Mouse (Mus musculus) left cerebral cortex, adult 2 months (tissue): Measurements from ENCODE around the gene Lamc2. TPM values are rescaled to one million over a fixed set of nuclear protein-coding genes. Genes with fewer than 3 reads are reported as not detected.
"Not testable (repeated sequence)": the region's sequence is repeated elsewhere in the genome, so short reads cannot be mapped to it uniquely, and the experiment has no call there.

Experiments used
- DNase-seq, 2 experiments: peaks; one replicate each; pipeline ENCODE4 v3.0.0; 2021 to 2022; ENCODE audit warnings: low spot score in 2 of 2, mixed read lengths in 1 of 2; ENCODE audit errors: extremely low spot score in 1 of 2
- H3K27ac ChIP-seq: fragments of 200-600 bp; 2 replicates; pipeline ENCODE4 v1.8.1; 2022
- H3K4me3 ChIP-seq: fragments of 200-600 bp; 2 replicates; pipeline ENCODE4 v1.8.1; 2022
- CTCF ChIP-seq: fragments of 200-600 bp; IDR thresholded peaks from 2 replicates; pipeline ENCODE4 v1.8.1; 2022; ENCODE audit warnings: antibody characterized with exemption, mild to moderate bottlenecking, moderate library complexity
- intact Hi-C: fragments of 180-260 bp; cut with DNase I; formaldehyde crosslinking; loops from one replicate; pipeline ENCODE4 v1.15.1; 2025
- total RNA-seq, 2 experiments: library from RNA; stranded (reverse); gene quantifications; 2 replicates each; pipeline ENCODE4 v1.2.3; 2021

The Lamc2 gene
- total RNA-seq, 2 experiments from 2014 or later: 12.1 to 12.5 TPM

- no peak overlapping the region for H3K27ac ChIP-seq
- DNase-seq: no peak
These were observed 94.6 kb downstream of the Lamc2 start for GRCm38 (mm10) chr1:153091438-153092236.

DNA sequence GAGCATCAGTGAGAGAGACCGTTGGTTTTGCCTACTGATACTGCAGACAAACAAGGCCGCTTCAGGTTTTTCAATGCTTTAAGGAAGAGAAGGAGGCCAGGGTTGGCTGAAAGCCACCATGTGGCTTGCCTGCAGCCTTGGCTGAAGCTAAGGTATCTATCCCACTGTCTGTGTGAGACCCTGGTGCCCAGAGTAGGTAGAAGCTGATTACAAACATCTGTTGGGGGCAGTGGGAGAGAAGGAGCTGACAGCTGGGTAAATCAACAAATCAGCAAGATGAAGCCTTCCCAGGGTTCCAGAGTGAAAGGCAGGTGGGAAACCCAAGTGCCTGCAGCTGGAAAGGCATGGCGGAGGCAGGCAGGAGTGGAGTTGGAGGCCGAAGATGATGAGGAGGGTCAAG, 95.4 kb downstream of the Lamc2 start:
- TF ChIP-seq CTCF: no peak
- DNase-seq: no peak
- intact Hi-C loops: loop anchor here (5.0 kb wide), 3 partner anchors 139 to 314 kb away; partner anchors contain the start of genes Nmnat2 and Smg7
- no peak overlapping the region for H3K4me3 ChIP-seq
- no peak overlapping the region for H3K27ac ChIP-seq

More at GRCm38 (mm10) chr1:153091438-153092236, 94.6 kb downstream of the Lamc2 start:
- TF ChIP-seq CTCF: no peak
- intact Hi-C loops: loop anchor here (5.0 kb wide), 3 partner anchors 139 to 314 kb away; partner anchors contain the start of genes Nmnat2 and Smg7
- no peak overlapping the region for H3K4me3 ChIP-seq

DNA sequence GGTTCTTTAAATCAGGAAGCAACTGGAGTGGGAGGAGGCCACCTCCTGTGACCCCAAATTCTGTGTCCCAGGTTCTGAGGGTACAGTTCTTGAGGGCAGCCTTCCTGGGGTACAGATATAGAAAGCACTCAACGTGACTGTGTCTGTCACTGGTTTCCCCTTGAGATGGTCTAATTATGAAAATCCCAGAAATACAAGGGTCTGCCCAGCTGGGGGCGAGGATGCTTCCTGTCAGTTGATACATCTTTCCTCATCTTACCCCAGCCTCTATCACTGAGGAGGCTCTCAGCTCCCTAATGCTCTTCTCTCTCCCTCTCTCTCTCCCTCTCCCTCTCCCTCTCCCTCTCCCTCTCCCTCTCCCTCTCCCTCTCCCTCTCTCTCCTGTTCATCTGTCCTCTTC, 96.2 kb downstream of the Lamc2 start:
- peak; percentile 20 for TF ChIP-seq CTCF
- DNase-seq: no peak
- Histone ChIP-seq H3K4me3 (no peak overlapping the region), H3K27ac (no peak overlapping the region)
- intact Hi-C loops: loop anchor here (5.0 kb wide), 3 partner anchors 138 to 313 kb away; partner anchors contain the start of genes Nmnat2 and Smg7

- H3K27ac ChIP-seq: no peak overlapping the region
- no peak for DNase-seq
- H3K4me3 ChIP-seq: no peak overlapping the region
- intact Hi-C loops: no loop called here
- no peak for TF ChIP-seq CTCF
These were observed 98.5 kb downstream of the Lamc2 start for GRCm38 (mm10) chr1:153087771-153088170.

- Histone ChIP-seq H3K27ac (no peak overlapping the region), H3K4me3 (no peak overlapping the region)
- no peak for TF ChIP-seq CTCF
- intact Hi-C loops: no loop called here
- no peak for DNase-seq
These were observed 101.0 kb downstream of the Lamc2 start for GRCm38 (mm10) chr1:153085198-153085597.

GRCm38 (mm10) chr1:153084191-153084590, 102.1 kb downstream of the Lamc2 start:
- DNase-seq: no peak
- no peak for TF ChIP-seq CTCF
- Histone ChIP-seq H3K27ac (no peak overlapping the region), H3K4me3 (no peak overlapping the region)
- intact Hi-C loops: no loop called here

DNA sequence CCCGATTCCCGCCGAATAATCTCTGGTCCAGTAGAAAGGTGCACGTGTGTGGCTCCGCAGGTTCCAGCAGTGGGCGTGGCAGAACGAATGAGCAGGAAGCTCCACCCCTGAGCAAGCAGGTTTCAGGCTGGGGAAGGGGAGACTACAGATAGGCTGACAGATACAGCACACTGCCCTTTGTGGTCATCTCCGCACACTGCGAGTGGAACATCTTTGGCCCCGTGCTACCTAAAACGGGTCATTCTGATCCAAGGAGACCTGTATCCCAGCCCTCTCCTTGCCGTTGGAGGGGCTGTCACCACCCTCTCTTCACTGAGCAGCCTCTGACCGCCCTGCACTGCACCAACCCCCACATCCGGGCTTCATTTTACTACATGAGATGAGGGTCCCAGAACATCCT, 103.0 kb downstream of the Lamc2 start:
- H3K27ac ChIP-seq, H3K4me3 ChIP-seq, DNase-seq, intact Hi-C loops: not testable (repeated sequence)

DNA sequence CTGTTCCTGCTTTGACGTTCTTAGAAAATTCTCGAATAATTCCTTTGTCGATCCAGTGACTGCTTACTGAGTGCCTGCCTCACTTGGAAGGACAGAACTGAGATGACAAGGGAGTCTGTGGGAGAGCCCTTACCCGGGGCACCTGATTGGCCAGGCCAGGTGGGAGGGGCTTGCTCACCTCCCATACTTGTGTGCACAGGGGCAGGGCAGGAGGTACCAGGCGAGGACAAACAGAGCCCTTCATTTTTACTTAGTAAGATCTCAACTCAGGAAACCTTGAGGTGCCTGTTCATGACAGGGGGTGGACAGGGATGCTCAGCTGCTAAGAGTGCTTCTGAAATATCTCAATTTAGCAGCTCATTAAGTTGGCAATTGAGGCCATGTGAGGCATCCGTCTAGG, 110.3 kb downstream of the Lamc2 start:
- Histone ChIP-seq H3K4me3 (no peak overlapping the region), H3K27ac (no peak overlapping the region)
- DNase-seq: no peak
- TF ChIP-seq CTCF: no peak
- intact Hi-C loops: no loop called here

DNA sequence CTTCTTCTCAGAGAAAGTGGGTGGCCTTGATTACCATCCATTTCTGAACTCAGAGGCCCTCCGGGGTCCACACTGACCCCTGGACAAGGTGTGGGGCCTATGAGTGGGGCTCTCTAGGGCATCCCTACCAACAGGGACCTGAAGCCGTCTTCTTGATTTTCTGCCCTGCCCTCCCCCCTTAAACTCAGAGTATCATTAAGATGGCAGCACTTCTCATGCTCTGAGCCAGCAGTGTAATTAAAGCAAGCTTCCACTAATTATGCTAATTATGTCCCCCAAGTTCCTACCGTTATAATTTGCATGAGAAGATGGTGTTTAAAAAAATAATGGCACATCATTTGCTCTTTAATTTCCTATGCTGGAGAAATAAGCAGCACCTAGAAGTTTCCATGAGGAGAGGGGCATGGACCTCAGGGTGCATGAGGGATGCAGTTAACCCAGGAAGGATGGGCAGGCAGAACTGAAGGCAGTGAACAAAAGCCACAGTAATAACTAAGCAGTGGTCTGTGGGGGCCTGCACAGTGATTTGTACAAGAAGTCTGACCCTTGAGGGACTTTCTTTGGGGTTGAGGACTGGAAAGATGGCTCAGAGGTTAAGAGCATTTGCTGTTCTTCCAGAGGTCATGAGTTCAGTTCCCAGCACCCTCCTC, 111.0 kb downstream of the Lamc2 start:
- intact Hi-C loops: no loop called here
- Histone ChIP-seq H3K27ac (no peak overlapping the region), H3K4me3 (no peak overlapping the region)
- no peak for DNase-seq
- TF ChIP-seq CTCF: no peak

DNA sequence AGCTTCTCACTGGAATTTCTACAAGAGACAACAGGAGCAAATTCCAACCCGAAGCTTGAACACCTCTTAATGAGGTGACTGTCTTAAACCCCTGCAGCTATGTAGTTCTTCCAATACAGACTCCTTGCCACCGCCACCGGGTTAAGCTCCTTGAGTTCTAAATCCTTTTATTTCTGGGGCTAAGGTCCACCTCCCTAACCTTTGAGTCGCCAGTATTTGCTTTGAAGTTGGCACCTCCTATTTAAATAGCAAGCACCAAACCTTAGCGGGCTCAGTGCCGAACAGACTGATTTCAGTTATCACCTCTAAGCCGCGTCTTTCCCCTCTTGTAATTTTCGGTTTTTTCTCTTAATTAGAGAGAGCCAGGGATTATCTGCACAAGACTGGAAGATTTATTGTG, 112.8 kb downstream of the Lamc2 start:
- intact Hi-C loops: no loop called here
- Histone ChIP-seq H3K4me3 (no peak overlapping the region), H3K27ac (no peak overlapping the region)
- no peak for DNase-seq
- no peak for TF ChIP-seq CTCF

Other genes starting within 250 kb of the Lamc2 start
- gene Nmnat2, start 231.5 kb downstream of the Lamc2 start, total RNA-seq: 100 to 1,000 TPM; 167 to 171 TPM
- 10 to 100 TPM; 22.0 to 26.4 TPM for gene Lamc1, start 146.3 kb upstream of the Lamc2 start, total RNA-seq
- 1 to 10 TPM; 2.2 to 3.0 TPM for gene Shcbp1l, start 238.7 kb upstream of the Lamc2 start, total RNA-seq